8 mouse cellular contexts compared by ENCODE assay signal in the genomic region with DNA sequence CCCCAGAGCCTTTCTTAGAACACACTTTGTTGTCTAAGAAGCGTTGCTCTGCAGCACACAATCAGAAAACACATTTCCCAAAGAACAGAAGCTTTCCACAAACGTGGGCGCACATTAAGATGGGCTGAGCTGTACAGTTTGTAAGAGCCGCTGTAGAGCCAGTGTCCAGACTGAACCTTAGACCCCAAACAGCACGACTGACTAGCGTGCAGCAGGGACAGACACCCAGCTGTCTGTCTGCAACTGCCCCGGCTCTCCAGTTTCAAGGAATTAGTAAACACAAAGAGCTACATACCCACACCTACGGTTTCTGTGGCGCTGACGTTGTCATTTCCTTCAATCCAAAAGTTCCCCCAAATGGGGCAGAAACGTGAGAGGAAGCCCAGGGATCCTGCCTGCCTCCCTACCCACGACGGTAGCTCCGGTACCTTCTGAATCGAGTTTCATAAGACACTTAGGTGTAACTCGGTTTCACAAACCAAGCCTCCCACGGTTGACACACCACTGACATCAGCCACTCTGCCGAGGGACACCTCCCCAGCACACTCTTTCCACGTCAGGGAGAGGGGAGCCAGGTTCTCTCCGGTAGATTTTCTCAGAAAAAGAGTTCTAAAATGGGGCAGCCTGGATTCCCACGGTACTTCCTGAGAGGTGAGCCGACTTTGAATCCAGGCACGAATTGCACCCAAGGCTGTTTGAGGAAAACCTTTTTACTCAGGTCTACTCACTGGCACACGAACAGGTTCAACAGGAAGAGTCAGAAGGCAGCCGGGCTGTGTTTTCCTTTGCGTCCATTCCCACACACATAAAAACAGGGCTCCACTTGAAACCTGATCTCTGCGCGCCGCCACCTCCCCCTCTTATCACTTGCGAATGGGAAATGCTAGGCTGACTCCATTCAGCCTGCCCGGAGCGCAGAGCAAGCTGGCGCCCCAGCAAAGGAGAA. TPM values are rescaled to one million over a fixed set of nuclear protein-coding genes. Genes with fewer than 3 reads are reported as not detected.
DNase-seq lines count a peak whose midpoint lies in the region; ATAC-seq and TF ChIP-seq lines count a peak whose summit lies in the region.

No protein-coding gene starts in this region.

- H3K9ac ChIP-seq in lung, embryonic 16.5 days (ENCODE audit: low read length): peak overlapping the region; percentile 61

- ATAC-seq in frontal cortex, adult (ENCODE audit: low TSS enrichment): peak; percentile 62
- peak; percentile 90 for ATAC-seq in lung, embryonic 16.5 days (ENCODE audit: low read depth)

- H3K27me3 ChIP-seq in kidney, adult 2 months (replicated peaks; ENCODE audit: control insufficient read depth, insufficient read depth, low read length): no peaks in the 10 kb centered on the region
- H3K27me3 ChIP-seq in lung, embryonic 16.5 days (ENCODE audit: control insufficient read depth, insufficient read depth, low read depth, low read length): no peaks in the 10 kb centered on the region

- no peaks in the 10 kb centered on the region for H3K9me3 ChIP-seq in lung, embryonic 16.5 days (ENCODE audit: control insufficient read depth, low read length)

- peak overlapping the region; percentile 74 for H3K27ac ChIP-seq in kidney, adult 2 months (ENCODE audit: insufficient read depth, low read depth, low read length)
- H3K27ac ChIP-seq in lung, embryonic 16.5 days (ENCODE audit: low read length): peak overlapping the region; percentile 90

- H3K4me3 ChIP-seq in kidney, adult 2 months (ENCODE audit: insufficient read depth, low read depth, low read length): peak overlapping the region; percentile 57
- peak overlapping the region; percentile 53 for H3K4me3 ChIP-seq in lung, embryonic 16.5 days (ENCODE audit: low read length)

- H3K4me1 ChIP-seq in kidney, adult 2 months (ENCODE audit: control insufficient read depth, insufficient read depth, low read length): no peaks in the 10 kb centered on the region; the same call in 1 of the 2 replicates
- peaks cover 13% of the 10 kb centered on the region for H3K4me1 ChIP-seq in lung, embryonic 16.5 days (replicated peaks; ENCODE audit: control insufficient read depth, insufficient read depth, low read length)

- H3K36me3 ChIP-seq in kidney, adult 2 months (ENCODE audit: control insufficient read depth, insufficient read depth, low read length): no peaks in the 10 kb centered on the region
- H3K36me3 ChIP-seq in lung, embryonic 16.5 days (ENCODE audit: control insufficient read depth, insufficient read depth, low read length): 0 out of 2 replicates have a peak, but pooled peaks cover 2% of the 10 kb centered on the region

- no peak for TF ChIP-seq CTCF in kidney, adult 2 months (conservative IDR thresholded peaks at IDR 0.05; ENCODE audit: insufficient read depth, insufficient read length, low read depth, low read length)

- 10% methylated on average over 33 of the region's 33 CpGs for whole genome bisulfite sequencing in kidney, adult 2 months
- 1% methylated on average over 33 of the region's 33 CpGs for WGBS in lung, embryonic 16.5 days

- peak overlapping the region; percentile 79 for H3K4me2 ChIP-seq in lung, embryonic 16.5 days (ENCODE audit: low read depth, low read length)

- DNase-seq in frontal cortex, postnatal 14 days (ENCODE audit: low spot score in 2 of 2): no peak
- peak; percentile 82 for DNase-seq in embryo, embryonic 11 days
- peak; percentile 46 to 68 for DNase-seq in heart, adult 9 months (ENCODE audit: low spot score in 2 of 2)
- DNase-seq in kidney, adult 2 months: peak; percentile 77
- peak; percentile 42 for DNase-seq in ovary, adult 18-20 months (ENCODE audit: low spot score)
- no peak for DNase-seq in c-Kit-positive CD71-positive TER-119-positive erythroid progenitor cells, embryonic 14.5 days (ENCODE audit: low spot score)

- no peak for TF ChIP-seq POLR2A in kidney, adult 2 months (IDR thresholded peaks at IDR 0.05; ENCODE audit: low read depth, low read length)

RNA-seq across cellular contexts. Expression of a gene that starts 59.3 kb away (rescaled TPM):
- polyA plus RNA-seq in kidney, adult 2 months (2012; rRNA removed): 0.12 and 1.2 TPM in 2 replicates
- 0.69 and 1.3 TPM in 2 replicates for polyA plus RNA-seq in lung, embryonic 16.5 days (2015; fragmentation: Nextera tagmentation; extraction: Ambion mirVana)

Comparison
In these comparisons a context has a peak if more than half of its experiments do, and no peak if none do; other contexts are left out.
1. DNase-seq: peak in embryo, embryonic 11 days (single experiment), heart, adult 9 months (2 of 2), kidney, adult 2 months (single experiment) and ovary, adult 18-20 months (single experiment); none in frontal cortex, postnatal 14 days (0 of 2) and c-Kit-positive CD71-positive TER-119-positive erythroid progenitor cells, embryonic 14.5 days (single experiment).